Mouse (Mus musculus): ENCODE results near the gene Timp1.

Gene Timp1

GRCm38 (mm10) chrX:20869962-20870513 is at the start of gene Timp1:
Gene Timp1, plus strand, starts transcription at chrX:20870166.
- no peak for DNase-seq (ENCODE audit: low spot score in 2 of 2)

GRCm38 (mm10) chrX:20828934-20829333 is 41.0 kb upstream of the Timp1 start:
- DNase-seq (ENCODE audit: low spot score in 2 of 2), result no peak

- DNase-seq (ENCODE audit: low spot score in 2 of 2), result no peak
These were observed 22.7 kb upstream of the Timp1 start for GRCm38 (mm10) chrX:20847232-20847631.

GRCm38 (mm10) chrX:20847816-20848215 is 22.1 kb upstream of the Timp1 start:
- DNase-seq (ENCODE audit: low spot score in 2 of 2), result no peak

GRCm38 (mm10) chrX:20848256-20848984 is 21.5 kb upstream of the Timp1 start:
- DNase-seq (ENCODE audit: low spot score in 2 of 2), result peak; percentile 86 to 90

GRCm38 (mm10) chrX:20853794-20854193 is 16.2 kb upstream of the Timp1 start:
- DNase-seq (ENCODE audit: low spot score in 2 of 2), result no peak

- no peak for DNase-seq (ENCODE audit: low spot score in 2 of 2)
These were observed 8.4 kb upstream of the Timp1 start for GRCm38 (mm10) chrX:20861453-20862104.

GRCm38 (mm10) chrX:20862105-20863065 is 7.6 kb upstream of the Timp1 start:
- no peak for DNase-seq (ENCODE audit: low spot score in 2 of 2)

- no peak for DNase-seq (ENCODE audit: low spot score in 2 of 2)
These were observed 6.5 kb upstream of the Timp1 start for GRCm38 (mm10) chrX:20863161-20864101.

GRCm38 (mm10) chrX:20868091-20868490 is 1.9 kb upstream of the Timp1 start:
- no peak for DNase-seq (ENCODE audit: low spot score in 2 of 2)

GRCm38 (mm10) chrX:20869203-20869602 is 763 bp upstream of the Timp1 start:
- no peak for DNase-seq (ENCODE audit: low spot score in 2 of 2)

- no peak for DNase-seq (ENCODE audit: low spot score in 2 of 2)
These were observed 3.0 kb downstream of the Timp1 start for GRCm38 (mm10) chrX:20872928-20873500.

- DNase-seq (ENCODE audit: low spot score in 2 of 2), result no peak
These were observed 5.3 kb downstream of the Timp1 start for GRCm38 (mm10) chrX:20875241-20875640.

- no peak for DNase-seq (ENCODE audit: low spot score in 2 of 2)
These were observed 40.1 kb downstream of the Timp1 start for GRCm38 (mm10) chrX:20910074-20910473.

GRCm38 (mm10) chrX:20913726-20914125 is 43.8 kb downstream of the Timp1 start:
- no peak for DNase-seq (ENCODE audit: low spot score in 2 of 2)

- DNase-seq (ENCODE audit: low spot score in 2 of 2), result no peak
These were observed 45.1 kb downstream of the Timp1 start for GRCm38 (mm10) chrX:20915075-20915474.

- peak in 1 of 2 experiments; percentile 2 for DNase-seq (ENCODE audit: low spot score in 2 of 2)
These were observed 50.4 kb downstream of the Timp1 start for GRCm38 (mm10) chrX:20920249-20920843.

GRCm38 (mm10) chrX:20920844-20921364 is 50.9 kb downstream of the Timp1 start, which contains the start of gene Syn1:
Gene Syn1, minus strand, starts transcription at chrX:20921004.
- DNase-seq (ENCODE audit: low spot score in 2 of 2), result peak; percentile 44 to 53

- no peak for DNase-seq (ENCODE audit: low spot score in 2 of 2)
These were observed 51.4 kb downstream of the Timp1 start for GRCm38 (mm10) chrX:20921366-20921765.

GRCm38 (mm10) chrX:20923506-20923905 is 53.5 kb downstream of the Timp1 start:
- no peak for DNase-seq (ENCODE audit: low spot score in 2 of 2)
